Mouse (Mus musculus) erythroblast, embryonic 14.5 days (primary cell): ENCODE results near the gene Abtb2.

Source experiments
- GATA1 ChIP-seq: IDR thresholded peaks from 2 replicates; pipeline ENCODE4 v1.6.1; 2012; ENCODE audit warnings: low read length, inconsistent platforms, mixed read lengths
- TAL1 ChIP-seq: IDR thresholded peaks from 3 replicates; pipeline ENCODE4 v1.6.1; 2012; ENCODE audit warnings: low read length, inconsistent platforms, mixed read lengths

- TF ChIP-seq GATA1 (no peak), TAL1 (no peak)
Observed at GRCm38 (mm10) chr2:103677614-103678369, 111.7 kb downstream of the Abtb2 start.
